Mouse (Mus musculus) spleen, adult 2 months (tissue): Measurements from ENCODE around the gene Kcnk5. TPM values are rescaled to one million over a fixed set of nuclear protein-coding genes. Genes with fewer than 3 reads are reported as not detected.

ENCODE experiments used
- DNase-seq, 2 experiments: peaks; one replicate each; pipeline versions ENCODE4 v3.0.0 to v3.0.0-alpha.2; 2012 to 2021; ENCODE audit warnings: low spot score in 2 of 2, low read depth in 1 of 2
- H3K27ac ChIP-seq: fragments of 200-500 bp; 2 replicates; pipeline ENCODE4 v1.5.1; 2012; ENCODE audit warnings: low read length, inconsistent platforms; ENCODE audit not compliant: insufficient read depth
- H3K27me3 ChIP-seq: fragments of 200-500 bp; 2 replicates; pipeline ENCODE4 v1.6.1; 2012; ENCODE audit warnings: mild to moderate bottlenecking, moderate library complexity, low read length, inconsistent platforms; ENCODE audit not compliant: control insufficient read depth, insufficient read depth
- H3K36me3 ChIP-seq: fragments of 200-500 bp; 2 replicates; pipeline ENCODE4 v1.6.1; 2012; ENCODE audit warnings: mild to moderate bottlenecking, low read length, inconsistent platforms; ENCODE audit not compliant: control insufficient read depth, insufficient read depth
- H3K4me1 ChIP-seq: fragments of 200-500 bp; 2 replicates; pipeline ENCODE4 v1.6.1; 2011; ENCODE audit warnings: inconsistent platforms; ENCODE audit not compliant: control insufficient read depth, insufficient read depth, insufficient read length
- H3K4me3 ChIP-seq: fragments of 200-500 bp; 2 replicates; pipeline ENCODE4 v1.5.1; 2011; ENCODE audit warnings: mild to moderate bottlenecking, inconsistent platforms; ENCODE audit not compliant: insufficient read depth, insufficient read length; ENCODE audit errors: extremely low read depth
- CTCF ChIP-seq: fragments of 200-500 bp; IDR thresholded peaks from 2 replicates; pipeline ENCODE4 v1.5.1; 2011; ENCODE audit warnings: mild to moderate bottlenecking, inconsistent platforms; ENCODE audit not compliant: insufficient read depth, insufficient read length, insufficient replicate concordance; ENCODE audit errors: extremely low read depth
- POLR2A ChIP-seq: fragments of 200-500 bp; IDR thresholded peaks from 2 replicates; pipeline ENCODE4 v1.6.1; 2011; ENCODE audit warnings: low read depth, low read length, inconsistent platforms
- WGBS: fragments of 180-500 bp; shearing (Covaris S2); methylation state at CpG from one replicate; pipeline ENCODE4 v1.1.7; 2018; 5-methylcytosine and 5-hydroxymethylcytosine counted together
- polyA plus RNA-seq: library from polyadenylated mRNA; depleted of rRNA; stranded (reverse); fragments of >200 nt; gene quantifications from 2 replicates; pipeline ENCODE4 v1.2.3, GENCODE M21; 2012; rRNA removed

Kcnk5 gene
- polyA plus RNA-seq, 1 experiment: 7.8 TPM

GRCm38 (mm10) chr14:20093493-20093892 is 88.1 kb downstream of the Kcnk5 start:
- WGBS: 19% methylated on average over 7 of the region's 7 CpGs
- H3K27ac ChIP-seq: no peak overlapping the region
- no peak overlapping the region for H3K4me3 ChIP-seq
- H3K36me3 ChIP-seq: no peaks in the 10 kb centered on the region
- no peaks in the 10 kb centered on the region for H3K4me1 ChIP-seq
- DNase-seq: no peak
- TF ChIP-seq POLR2A (no peak), CTCF (no peak)
- 0 out of 2 replicates have a peak, but pooled peaks cover 1% of the 10 kb centered on the region for H3K27me3 ChIP-seq

Other genes starting within 250 kb of the Kcnk5 start
- gene Gng2, start 204.2 kb downstream of the Kcnk5 start, polyA plus RNA-seq: 25.1 and 34.7 TPM in 2 replicates
- 6.1 and 6.8 TPM in 2 replicates for gene Saysd1, start 43.3 kb downstream of the Kcnk5 start, polyA plus RNA-seq
- not detected in 2 replicates for gene Kcnk16, start 87.4 kb upstream of the Kcnk5 start, polyA plus RNA-seq
- gene Nudt13, start 112.9 kb upstream of the Kcnk5 start, polyA plus RNA-seq: 7.2 and 7.8 TPM in 2 replicates
- gene Ecd, start 166.3 kb upstream of the Kcnk5 start, polyA plus RNA-seq: 13.2 and 14.2 TPM in 2 replicates
- 12.6 and 15.4 TPM in 2 replicates for gene Fam149b, start 166.4 kb upstream of the Kcnk5 start, polyA plus RNA-seq
- 50.8 and 85.7 TPM in 2 replicates for gene Dnajc9, start 207.1 kb upstream of the Kcnk5 start, polyA plus RNA-seq
- gene Mrps16, start 211.8 kb upstream of the Kcnk5 start, polyA plus RNA-seq: 27.6 and 39.6 TPM in 2 replicates